Mouse (Mus musculus) liver, embryonic 11.5 days (tissue): ENCODE measurements around the gene Rrp12. TPM values are rescaled to one million over a fixed set of nuclear protein-coding genes. Genes with fewer than 3 reads are reported as not detected.
"Not testable (repeated sequence)": the region's sequence is repeated elsewhere in the genome, so short reads cannot be mapped to it uniquely, and the experiment has no call there.

Source experiments
- ATAC-seq: fragments of 200-750 bp; cut with Nextera tagmentation; replicated peaks from 2 replicates; pipeline ENCODE4 v1.8.0; 2017; ENCODE audit warnings: moderate number of reproducible peaks, mild to moderate bottlenecking, moderate TSS enrichment, moderate library complexity; ENCODE audit not compliant: low FRiP score
- DNase-seq: peaks from one replicate; pipeline ENCODE4 v3.0.0-alpha.2; 2017; ENCODE audit warnings: low spot score
- H3K27ac ChIP-seq: fragments of 300-500 bp; sonication (generic); 2 replicates; pipeline ENCODE4 v1.5.1; 2014; ENCODE audit warnings: mild to moderate bottlenecking, low read depth, low read length, control low read depth
- H3K27me3 ChIP-seq: fragments of 300-500 bp; sonication (generic); replicated peaks from 2 replicates; pipeline ENCODE4 v1.6.1; 2014; ENCODE audit warnings: low read length, mixed read lengths; ENCODE audit not compliant: control insufficient read depth, insufficient read depth
- H3K36me3 ChIP-seq: fragments of 300-500 bp; sonication (generic); 2 replicates; pipeline ENCODE4 v1.6.1; 2014; ENCODE audit warnings: mild to moderate bottlenecking, low read length, moderate library complexity, mixed read lengths; ENCODE audit not compliant: control insufficient read depth, insufficient read depth
- H3K4me1 ChIP-seq: fragments of 300-500 bp; sonication (generic); replicated peaks from 2 replicates; pipeline ENCODE4 v1.6.1; 2014; ENCODE audit warnings: low read length, mixed read lengths; ENCODE audit not compliant: control insufficient read depth, insufficient read depth
- H3K4me2 ChIP-seq: fragments of 300-500 bp; sonication (generic); 2 replicates; pipeline ENCODE4 v1.6.1; 2014; ENCODE audit warnings: mild to moderate bottlenecking, control low read depth, moderate library complexity
- H3K4me3 ChIP-seq: fragments of 300-500 bp; sonication (generic); 2 replicates; pipeline ENCODE4 v1.5.1; 2014; ENCODE audit warnings: low read depth, low read length, control low read depth
- H3K9ac ChIP-seq: fragments of 300-500 bp; sonication (generic); 2 replicates; pipeline ENCODE4 v1.6.1; 2014; ENCODE audit warnings: low read depth, low read length, control low read depth
- H3K9me3 ChIP-seq: fragments of 300-500 bp; sonication (generic); 2 replicates; pipeline ENCODE4 v1.6.1; 2016; ENCODE audit warnings: low read length, inconsistent platforms, mixed read lengths; ENCODE audit not compliant: control insufficient read depth
- whole genome bisulfite sequencing: fragments of 180-500 bp; shearing (Covaris S2); extraction: QIAGEN DNeasy Blood & Tissue Kit; methylation state at CpG from one replicate; pipeline ENCODE4 v1.1.7; 2014; 5-methylcytosine and 5-hydroxymethylcytosine counted together
- polyA plus RNA-seq: library from polyadenylated mRNA; unstranded; fragments of >200 nt; fragmentation: Nextera tagmentation; extraction: Ambion mirVana; gene quantifications from 2 replicates; pipeline ENCODE4 v1.2.1, GENCODE M21; 2014

The Rrp12 gene
- polyA plus RNA-seq, 1 experiment from 2014 or later, result 29.5 TPM

DNA sequence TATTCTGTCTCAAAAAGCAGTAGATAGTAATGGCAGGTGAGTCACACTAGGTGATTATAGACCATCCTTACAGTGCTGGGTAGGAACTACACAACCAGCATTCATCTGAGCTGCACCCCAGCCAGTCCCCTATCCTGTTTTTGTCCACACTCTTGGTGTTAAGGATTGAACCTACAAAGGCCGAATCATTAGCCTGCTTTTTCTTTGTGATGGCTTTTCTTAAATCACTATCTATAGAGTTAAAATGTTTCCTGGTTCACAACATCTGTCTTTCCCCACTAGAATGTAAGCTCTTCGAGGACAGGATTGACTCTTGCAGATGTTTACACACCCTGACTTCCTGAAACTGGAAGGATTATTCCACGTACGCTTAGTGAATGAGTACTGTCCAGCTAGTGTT is 23.5 kb upstream of the Rrp12 start:
- ATAC-seq (no peak), DNase-seq (no peak)
- no peak overlapping the region for H3K27ac ChIP-seq
- H3K4me1 ChIP-seq, result no peaks in the 10 kb centered on the region; the same call in 1 of the 2 replicates
- 75% methylated on average over 4 of the region's 4 CpGs for WGBS
- H3K9me3 ChIP-seq, result no peaks in the 10 kb centered on the region
- peaks cover 41% of the 10 kb centered on the region for H3K36me3 ChIP-seq
- H3K27me3 ChIP-seq, result no peaks in the 10 kb centered on the region
- no peak overlapping the region for H3K4me3 ChIP-seq
- no peak overlapping the region for H3K9ac ChIP-seq
- no peak overlapping the region for H3K4me2 ChIP-seq

DNA sequence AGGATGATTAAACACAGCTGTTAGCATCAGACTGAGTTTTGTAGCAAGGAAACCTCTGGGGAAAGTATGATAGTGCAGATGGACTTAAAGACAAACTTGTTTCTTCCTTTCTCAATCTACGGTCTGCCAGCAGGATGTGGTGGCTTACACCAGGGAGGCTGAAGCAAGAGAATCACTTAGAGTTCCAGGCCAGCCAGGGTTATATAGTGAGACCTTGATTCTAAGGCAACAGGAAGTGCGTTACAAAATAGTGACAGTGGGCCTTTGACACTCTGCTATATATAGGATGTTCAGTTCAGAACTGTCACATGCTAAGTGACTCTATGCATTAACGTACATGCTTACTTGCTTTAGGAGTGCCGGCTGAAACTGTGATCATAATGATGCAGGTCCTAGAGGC is 20.9 kb upstream of the Rrp12 start:
- Histone ChIP-seq H3K27ac (no peak overlapping the region), H3K9me3 (no peaks in the 10 kb centered on the region), H3K4me3 (no peak overlapping the region), H3K4me2 (no peak overlapping the region), H3K36me3 (peaks cover 30% of the 10 kb centered on the region), H3K9ac (no peak overlapping the region), H3K27me3 (no peaks in the 10 kb centered on the region), H3K4me1 (peaks cover 17% of the 10 kb centered on the region)
- WGBS, result 85% methylated on average over 4 of the region's 4 CpGs
- ATAC-seq (no peak), DNase-seq (no peak)

GRCm38 (mm10) chr19:41915294-41915693 is 19.3 kb upstream of the Rrp12 start:
- no peaks in the 10 kb centered on the region for H3K27me3 ChIP-seq
- H3K4me3 ChIP-seq, result no peak overlapping the region
- H3K4me2 ChIP-seq, result no peak overlapping the region
- H3K27ac ChIP-seq, result no peak overlapping the region
- H3K9ac ChIP-seq, result no peak overlapping the region
- DNase-seq, result no peak
- ATAC-seq, result no peak
- H3K36me3 ChIP-seq, result peaks cover 28% of the 10 kb centered on the region
- WGBS, result 89% methylated on average over 3 of the region's 3 CpGs
- H3K9me3 ChIP-seq, result no peaks in the 10 kb centered on the region
- H3K4me1 ChIP-seq, result peaks cover 17% of the 10 kb centered on the region

GRCm38 (mm10) chr19:41914592-41914882 is 18.6 kb upstream of the Rrp12 start:
- H3K4me3 ChIP-seq, result peak overlapping the region; percentile 93
- not testable (repeated sequence) for H3K9me3 ChIP-seq, H3K27me3 ChIP-seq, H3K9ac ChIP-seq, DNase-seq, ATAC-seq, H3K27ac ChIP-seq
- H3K4me2 ChIP-seq, result peak overlapping the region; percentile 78
- peaks cover 17% of the 10 kb centered on the region for H3K4me1 ChIP-seq
- H3K36me3 ChIP-seq, result peaks cover 28% of the 10 kb centered on the region

DNA sequence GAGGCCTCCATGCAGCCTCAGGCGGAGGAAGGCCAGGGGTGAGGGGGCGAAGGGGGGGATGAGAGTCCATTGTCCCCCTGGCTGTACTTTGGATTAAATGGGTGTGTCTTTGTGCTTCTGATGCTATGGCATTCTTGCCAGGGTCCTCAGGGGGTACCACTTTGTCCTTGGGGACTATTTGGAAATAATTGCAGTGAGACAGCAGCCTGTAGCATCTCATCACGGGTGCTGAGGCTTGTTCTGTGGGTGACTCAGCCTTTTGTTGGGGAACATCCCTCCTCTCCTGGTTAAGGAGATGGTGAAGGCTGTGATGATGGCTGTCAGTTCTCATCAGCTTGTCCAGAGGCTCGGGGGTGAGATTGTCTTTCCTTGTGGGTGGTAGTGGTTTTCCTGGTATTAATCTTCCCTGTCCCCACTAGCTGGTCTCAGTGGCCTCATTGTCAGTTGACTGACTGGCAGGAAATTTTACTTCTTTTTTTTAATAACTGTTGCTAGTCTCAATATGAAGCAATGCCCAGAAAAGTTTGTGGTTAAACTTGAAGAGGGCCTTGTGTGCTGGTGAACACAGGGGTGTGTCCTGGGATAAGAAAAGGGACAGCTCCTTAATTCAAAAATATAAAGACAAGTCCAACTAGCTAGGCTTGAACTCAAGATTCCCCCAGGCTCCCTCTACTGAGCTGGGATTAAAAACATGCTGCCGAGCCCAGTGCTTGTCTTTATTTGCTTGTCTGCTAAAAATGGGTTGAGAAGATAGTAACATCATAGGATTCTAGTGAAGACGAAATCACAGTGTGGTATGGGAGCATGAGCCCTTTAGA is 18.0 kb upstream of the Rrp12 start:
- no peak overlapping the region for H3K27ac ChIP-seq
- no peaks in the 10 kb centered on the region for H3K27me3 ChIP-seq
- peak overlapping the region; percentile 93 for H3K4me3 ChIP-seq
- no peak for DNase-seq
- H3K36me3 ChIP-seq, result peaks cover 25% of the 10 kb centered on the region
- WGBS, result 43% methylated on average over 6 of the region's 6 CpGs
- H3K4me1 ChIP-seq, result peaks cover 17% of the 10 kb centered on the region
- no peaks in the 10 kb centered on the region for H3K9me3 ChIP-seq
- peak overlapping the region; percentile 78 for H3K4me2 ChIP-seq
- H3K9ac ChIP-seq, result peak overlapping the region; percentile 94
- ATAC-seq, result no peak

DNA sequence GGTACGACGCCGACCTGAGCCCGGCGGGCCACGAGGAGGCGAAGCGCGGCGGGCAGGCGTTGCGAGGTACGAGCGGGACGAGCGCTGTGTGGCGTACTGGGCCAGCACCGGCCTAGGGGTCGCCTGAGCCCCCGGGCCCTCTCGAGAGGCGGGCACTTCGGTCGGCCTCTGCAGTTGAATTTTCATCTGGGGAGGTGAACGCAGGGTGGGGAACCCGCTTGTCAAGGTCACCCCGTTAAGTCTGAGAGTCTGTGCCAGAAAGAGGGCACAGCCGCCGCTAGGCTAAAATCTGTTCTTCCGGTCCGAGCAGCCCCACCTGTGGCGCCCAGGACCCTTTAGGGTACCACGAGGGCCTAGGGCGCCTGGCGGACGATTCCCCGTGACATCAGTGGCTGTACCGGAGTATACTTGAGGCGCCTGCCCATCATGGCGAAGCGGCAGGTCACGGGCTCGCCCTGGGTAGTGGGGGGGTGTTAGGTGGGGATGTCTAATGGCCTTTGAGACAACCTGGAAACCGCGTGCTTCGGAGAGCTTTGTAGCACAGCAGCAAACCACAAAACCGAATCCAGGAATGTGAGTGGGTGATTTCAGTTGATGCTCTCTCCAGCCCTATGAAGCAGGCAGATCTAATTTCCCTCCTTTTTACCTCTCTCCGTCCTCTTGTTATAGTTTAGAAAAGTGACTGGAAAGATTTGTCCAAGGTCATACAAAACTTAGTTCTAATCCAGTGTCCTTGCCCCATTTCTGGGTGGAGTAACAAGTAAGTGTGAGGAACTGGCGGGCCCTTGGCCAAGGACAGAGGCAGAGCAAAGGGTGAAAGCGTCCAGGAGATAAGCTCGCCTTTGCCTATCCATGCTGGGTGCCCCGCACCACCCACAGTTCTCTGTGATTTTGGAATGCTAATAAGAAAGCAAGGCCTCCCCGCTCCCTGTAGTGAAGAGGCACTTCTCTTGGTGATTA is 16.4 kb upstream of the Rrp12 start:
- Histone ChIP-seq H3K4me1 (peaks cover 22% of the 10 kb centered on the region), H3K9ac (peak overlapping the region; percentile 94), H3K27me3 (no peaks in the 10 kb centered on the region), H3K4me3 (peak overlapping the region; percentile 93), H3K36me3 (peaks cover 20% of the 10 kb centered on the region), H3K9me3 (no peaks in the 10 kb centered on the region), H3K4me2 (peak overlapping the region; percentile 78), H3K27ac (peak overlapping the region; percentile 89)
- DNase-seq (peak; percentile 67), ATAC-seq (peak; percentile 19; the same call in 1 of the 2 replicates)
- WGBS, result under 1% methylated on average over 43 of the region's 53 CpGs

DNA sequence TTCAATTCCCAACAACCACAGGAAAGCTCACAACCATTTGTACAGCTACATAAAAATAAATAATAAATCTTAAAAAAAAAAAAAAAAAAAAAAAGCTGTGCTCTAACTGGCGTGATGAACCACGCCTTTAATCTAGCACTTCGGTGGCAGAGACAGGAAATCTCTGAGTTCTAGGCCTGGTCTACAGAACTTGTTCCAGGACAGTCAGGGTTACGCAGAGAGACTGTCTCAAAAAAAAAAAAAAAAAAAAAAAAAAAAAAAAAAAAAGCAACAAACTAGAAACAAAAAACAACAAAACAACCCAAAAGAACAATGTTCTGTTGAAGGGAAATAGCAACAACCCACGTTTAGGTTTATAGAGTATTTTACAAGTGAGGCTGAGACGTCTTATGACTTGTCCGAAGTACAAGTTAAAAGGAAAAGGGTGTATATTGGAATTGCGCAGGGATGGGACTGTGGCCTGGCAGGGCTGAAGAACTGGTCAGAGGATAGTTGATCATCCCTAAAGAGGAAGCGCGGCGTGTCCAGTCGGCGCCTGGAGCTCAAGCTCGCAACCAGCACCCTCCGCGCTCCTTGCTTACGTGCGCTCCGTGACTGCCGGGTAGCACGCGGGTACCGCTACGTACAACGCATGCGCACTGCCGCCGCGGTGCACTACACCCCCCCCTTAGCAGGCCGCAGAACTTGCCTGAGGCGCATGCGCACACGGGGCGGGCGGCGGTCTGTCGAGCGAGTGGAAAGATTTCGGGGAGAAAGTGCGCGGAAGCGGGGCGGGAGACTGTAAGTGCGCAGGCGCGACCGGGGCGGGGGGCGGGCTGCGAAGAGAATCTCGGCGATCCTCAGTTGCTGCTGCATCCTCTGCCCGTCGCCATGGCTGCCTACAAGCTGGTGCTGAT is 15.5 kb upstream of the Rrp12 start, which contains the start of gene Pgam1:
Gene Pgam1, plus strand, starts transcription at position 746 of the 896 bp plus-strand sequence.
- Histone ChIP-seq H3K9me3 (no peaks in the 10 kb centered on the region), H3K27me3 (no peaks in the 10 kb centered on the region), H3K4me1 (peaks cover 31% of the 10 kb centered on the region), H3K36me3 (peaks cover 12% of the 10 kb centered on the region; the same call in 1 of the 2 replicates), H3K27ac (peak within 1 kb of the TSS; percentile 89), H3K4me3 (peak within 1 kb of the TSS; percentile 93), H3K4me2 (peak within 1 kb of the TSS; percentile 78), H3K9ac (peak within 1 kb of the TSS; percentile 94)
- 4% methylated on average over 53 of the region's 54 CpGs for WGBS
- peak; percentile 91 for ATAC-seq
- DNase-seq, result peak; percentile 99

GRCm38 (mm10) chr19:41910396-41910795 is 14.4 kb upstream of the Rrp12 start:
- Histone ChIP-seq H3K27me3 (no peaks in the 10 kb centered on the region), H3K27ac (no peak overlapping the region), H3K4me3 (no peak overlapping the region), H3K9me3 (no peaks in the 10 kb centered on the region), H3K36me3 (peaks cover 5% of the 10 kb centered on the region; the same call in 1 of the 2 replicates), H3K4me2 (no peak overlapping the region), H3K9ac (no peak overlapping the region), H3K4me1 (peaks cover 41% of the 10 kb centered on the region)
- DNase-seq (no peak), ATAC-seq (no peak)
- WGBS, result 85% methylated on average over 2 of the region's 2 CpGs
